Mouse (Mus musculus): ENCODE measurements around the gene Chst4.
"Not testable (repeated sequence)": the region's sequence is repeated elsewhere in the genome, so short reads cannot be mapped to it uniquely, and the experiment has no call there.

DNA sequence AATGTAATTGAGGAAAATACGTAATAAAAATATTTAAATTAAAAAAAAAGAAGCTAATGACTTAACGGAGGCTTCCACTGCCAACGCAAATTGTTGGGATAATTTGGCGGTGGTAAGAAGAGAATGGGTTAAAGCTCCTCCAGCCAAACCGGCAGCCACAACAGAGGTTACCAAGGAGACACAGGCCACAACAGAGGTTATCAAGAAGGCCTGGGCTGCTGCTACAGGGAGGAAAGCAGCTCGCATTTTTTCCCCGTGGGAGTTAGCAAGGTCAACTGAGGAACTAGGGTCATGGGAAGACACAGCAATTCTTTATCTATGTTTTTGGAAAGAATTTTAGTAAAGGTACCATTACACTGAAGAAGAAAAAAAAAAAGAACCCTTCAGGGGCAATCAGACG lies 5.8 kb downstream of the Chst4 start:
- not testable (repeated sequence) for TF ChIP-seq CTCF (conservative IDR thresholded peaks at IDR 0.05; ENCODE audit: low read length); POU5F1 (IDR thresholded peaks at IDR 0.05; ENCODE audit: borderline replicate concordance, low read length)

All from E14TG2a.4 (cell line).